Mouse (Mus musculus): ENCODE measurements around the gene Hsd11b2.

Hsd11b2 gene

GRCm38 (mm10) chr8:105518436-105519313, at the start of gene Hsd11b2:
TSS of gene Hsd11b2 (plus strand) at chr8:105518755.
- DNase-seq, result peak; percentile 45 to 55

- no peak for DNase-seq
These were observed 49.4 kb upstream of the Hsd11b2 start for GRCm38 (mm10) chr8:105469041-105469695.

- DNase-seq, result no peak
These were observed 48.7 kb upstream of the Hsd11b2 start for GRCm38 (mm10) chr8:105469816-105470215.

DNA sequence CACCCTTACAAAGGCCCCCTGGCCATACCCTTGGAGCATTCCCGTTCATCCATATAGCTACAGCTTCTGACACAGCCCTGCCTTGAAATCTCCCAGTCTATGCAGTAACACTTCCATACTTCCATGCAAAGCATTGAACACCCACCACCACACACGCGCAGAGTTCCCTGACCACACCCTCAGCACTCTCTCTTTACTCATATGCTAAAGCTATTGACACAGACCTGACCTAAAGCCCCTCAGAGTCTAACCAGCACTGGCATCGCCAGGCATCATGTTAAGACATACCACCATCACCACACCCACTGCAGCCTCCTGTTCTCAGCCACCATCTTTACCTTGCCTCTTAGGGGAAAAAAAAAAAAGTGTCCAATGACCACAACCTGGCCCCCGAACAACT, 48.3 kb upstream of the Hsd11b2 start:
- DNase-seq, result no peak

- no peak for DNase-seq
These were observed 47.8 kb upstream of the Hsd11b2 start for GRCm38 (mm10) chr8:105470681-105471313.

DNA sequence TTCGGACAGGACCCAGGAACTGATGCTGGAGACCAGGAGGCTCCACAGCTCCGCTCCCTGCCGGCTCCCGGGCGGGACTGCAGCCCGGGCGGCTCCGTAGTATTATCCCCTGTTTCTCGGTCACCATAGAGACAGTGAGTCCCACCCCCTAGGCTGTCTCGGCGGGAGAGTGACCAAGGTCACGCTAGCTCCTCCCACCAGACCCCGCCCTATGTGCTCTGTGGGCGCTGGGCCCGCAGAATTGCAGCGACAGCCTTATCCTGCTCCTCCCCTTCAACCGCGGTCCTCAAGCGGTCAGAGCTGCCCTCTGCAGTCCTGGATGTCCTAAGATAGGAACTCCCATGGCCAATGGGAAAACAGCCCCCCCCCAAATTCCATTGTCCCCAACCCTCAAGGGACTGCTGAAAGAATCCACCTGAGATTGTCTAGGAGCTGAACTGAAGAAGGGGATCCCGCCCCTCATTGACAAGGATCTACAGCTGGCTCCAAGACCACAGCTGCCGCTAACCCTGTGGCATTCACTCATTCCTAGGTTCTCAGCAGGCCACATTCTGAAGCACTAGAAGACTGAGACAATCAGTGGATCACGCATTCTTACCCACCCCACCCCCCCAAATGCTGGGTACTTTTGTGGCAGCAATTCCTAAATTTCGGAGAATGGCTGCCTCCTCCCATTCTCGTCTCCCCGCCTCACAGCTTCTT, 47.1 kb upstream of the Hsd11b2 start, which contains the start of gene Tppp3:
Gene Tppp3, minus strand, starts transcription at position 213 of the 702 bp plus-strand sequence.
- DNase-seq, result peak; percentile 17 to 30

GRCm38 (mm10) chr8:105472414-105472932, 46.1 kb upstream of the Hsd11b2 start:
- DNase-seq, result no peak

DNA sequence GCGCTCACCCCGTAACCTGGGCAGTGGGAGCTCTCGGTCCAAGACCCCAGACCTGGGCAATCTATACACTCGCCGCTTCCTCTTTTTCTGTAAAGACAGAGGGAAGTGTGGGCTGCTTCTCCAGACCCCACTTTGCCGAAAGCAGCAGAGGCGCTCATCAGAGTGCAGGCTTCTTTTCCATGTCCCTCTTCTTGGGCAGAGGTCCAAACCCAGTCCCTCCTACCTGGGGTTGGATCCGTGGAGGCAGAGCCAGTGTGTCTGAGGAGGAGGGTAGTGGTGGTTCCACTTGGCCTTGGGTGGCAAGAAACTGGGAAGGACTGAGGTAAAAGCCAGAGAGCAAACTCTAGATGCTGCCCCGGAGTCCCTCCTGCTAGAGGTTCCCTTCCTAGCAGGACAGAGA, 45.6 kb upstream of the Hsd11b2 start:
- no peak for DNase-seq

DNA sequence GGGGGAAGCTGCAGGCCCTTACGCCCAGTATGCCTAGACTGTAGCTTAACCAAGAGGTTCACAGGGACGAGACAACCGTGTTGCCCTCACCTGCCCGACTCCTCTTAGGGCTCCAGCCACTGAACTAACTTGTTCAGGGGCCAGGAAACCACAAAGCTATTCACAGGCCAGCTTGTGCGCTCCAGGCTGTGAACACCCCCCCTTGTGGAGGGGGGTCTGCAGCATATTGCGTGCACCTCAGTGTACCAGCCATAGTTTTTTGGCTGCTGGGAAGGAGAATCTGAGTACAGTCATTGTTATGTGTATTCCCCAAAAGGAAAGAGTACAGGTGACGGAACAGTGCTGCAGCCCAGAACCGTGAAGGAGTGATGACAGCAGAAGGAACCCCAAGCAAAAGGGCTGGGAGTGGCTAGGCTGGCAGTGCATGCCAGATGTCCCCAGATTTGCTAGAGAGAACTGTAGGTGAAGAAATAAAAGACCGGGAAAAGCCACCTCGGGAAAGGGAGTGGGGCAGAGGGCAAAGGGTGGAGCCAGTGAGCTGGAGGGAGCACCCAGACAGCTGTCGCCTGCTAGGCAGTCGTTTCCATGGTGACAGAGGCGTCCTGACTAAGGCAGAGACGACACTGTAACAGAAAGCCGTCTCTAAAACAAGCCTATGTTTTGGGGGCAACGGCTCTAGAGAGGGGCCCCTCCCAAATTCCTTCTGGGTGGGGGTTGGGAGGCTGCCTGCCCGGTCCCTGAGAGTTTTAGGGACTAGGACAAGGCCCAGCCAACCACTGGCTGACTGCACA, 44.5 kb upstream of the Hsd11b2 start:
- peak in 1 of 2 experiments; percentile 28 for DNase-seq

GRCm38 (mm10) chr8:105474680-105475079, 43.9 kb upstream of the Hsd11b2 start:
- DNase-seq, result no peak

- no peak for DNase-seq
These were observed 43.3 kb upstream of the Hsd11b2 start for GRCm38 (mm10) chr8:105475254-105475653.

DNA sequence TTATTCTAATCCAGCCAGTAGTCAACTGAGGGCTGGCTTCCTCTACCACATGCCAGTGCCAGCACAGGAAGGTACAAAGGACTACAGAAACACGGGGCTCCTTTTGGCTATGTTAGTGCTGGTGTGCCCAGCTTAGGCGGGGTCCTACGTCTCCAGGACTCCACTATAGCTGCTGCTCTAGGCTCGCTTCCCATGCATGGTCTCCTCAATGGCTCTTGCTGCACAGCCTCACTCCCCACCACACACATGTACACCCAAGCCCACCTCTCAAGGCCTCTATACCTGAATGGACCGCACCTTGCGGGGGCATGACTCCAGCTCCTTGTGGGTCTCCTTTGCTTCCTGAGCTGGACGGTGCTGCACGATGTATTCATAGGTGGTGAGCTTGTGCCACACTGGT, 42.8 kb upstream of the Hsd11b2 start:
- DNase-seq, result no peak

DNA sequence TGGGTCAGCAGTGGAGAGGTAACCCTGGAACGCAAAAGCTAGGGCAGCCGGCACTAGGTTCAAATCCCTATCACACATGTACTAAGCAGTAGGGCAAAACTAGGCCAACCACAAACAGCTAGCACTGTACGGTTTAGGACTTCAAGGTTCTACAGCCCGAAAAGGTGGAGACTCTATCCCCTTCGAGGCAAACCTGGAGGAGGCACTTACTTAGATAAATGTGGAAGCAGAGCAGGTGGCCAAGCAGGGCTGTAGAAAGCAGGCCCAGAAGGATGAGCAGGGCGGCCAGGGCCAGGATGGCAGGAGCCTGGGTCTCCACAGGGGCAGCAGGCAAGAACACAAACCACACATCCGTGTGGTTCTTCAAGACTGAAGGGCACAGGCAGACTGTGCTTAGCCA, 42.4 kb upstream of the Hsd11b2 start:
- no peak for DNase-seq

- DNase-seq, result peak; percentile 43 to 52
These were observed 41.7 kb upstream of the Hsd11b2 start for GRCm38 (mm10) chr8:105476628-105477413.

- DNase-seq, result no peak
These were observed 40.8 kb upstream of the Hsd11b2 start for GRCm38 (mm10) chr8:105477792-105478191.

DNA sequence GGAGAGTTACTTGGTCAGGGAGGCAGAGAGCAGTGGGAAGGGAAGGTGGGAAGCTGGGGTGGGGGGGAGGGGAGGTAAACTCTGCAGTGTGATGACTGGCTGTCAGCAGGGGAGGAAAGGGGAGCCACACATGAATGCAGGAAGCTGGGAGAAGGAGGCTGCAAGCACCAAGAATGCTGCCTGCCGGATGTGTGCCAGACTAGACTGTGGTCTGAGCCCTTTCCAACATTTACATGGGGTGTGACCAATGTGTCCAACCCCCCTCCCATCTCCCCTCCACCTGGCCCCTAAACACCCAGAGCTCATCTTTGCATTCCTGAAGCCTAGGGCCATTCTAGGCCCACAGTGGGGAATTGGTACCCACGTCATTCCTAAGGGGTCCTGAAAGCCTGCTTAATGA, 37.5 kb upstream of the Hsd11b2 start:
- no peak for DNase-seq

- peak in 1 of 2 experiments; percentile 21 for DNase-seq
These were observed 37.1 kb upstream of the Hsd11b2 start for GRCm38 (mm10) chr8:105481453-105481852.

DNA sequence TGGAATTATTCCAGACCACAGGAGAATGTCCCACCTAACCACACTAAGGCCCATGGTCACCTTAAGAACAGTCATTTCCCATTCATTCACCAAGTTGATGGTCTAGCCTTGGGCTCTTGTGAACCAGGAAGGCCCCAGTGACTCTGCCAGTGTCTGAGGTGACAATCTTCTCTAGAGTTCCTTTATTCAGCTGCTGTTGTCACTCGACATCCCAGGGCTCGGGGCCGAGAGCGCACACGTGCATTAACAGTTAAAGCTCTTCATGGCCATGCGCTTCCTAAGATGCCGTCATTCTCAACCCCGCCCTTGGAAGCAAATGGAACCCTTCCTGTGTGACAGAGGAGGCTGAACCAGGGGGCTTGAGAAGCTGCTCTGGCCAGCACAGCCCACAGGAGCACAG, 36.4 kb upstream of the Hsd11b2 start:
- no peak for DNase-seq

- DNase-seq, result no peak
These were observed 35.1 kb upstream of the Hsd11b2 start for GRCm38 (mm10) chr8:105483212-105484029.

DNA sequence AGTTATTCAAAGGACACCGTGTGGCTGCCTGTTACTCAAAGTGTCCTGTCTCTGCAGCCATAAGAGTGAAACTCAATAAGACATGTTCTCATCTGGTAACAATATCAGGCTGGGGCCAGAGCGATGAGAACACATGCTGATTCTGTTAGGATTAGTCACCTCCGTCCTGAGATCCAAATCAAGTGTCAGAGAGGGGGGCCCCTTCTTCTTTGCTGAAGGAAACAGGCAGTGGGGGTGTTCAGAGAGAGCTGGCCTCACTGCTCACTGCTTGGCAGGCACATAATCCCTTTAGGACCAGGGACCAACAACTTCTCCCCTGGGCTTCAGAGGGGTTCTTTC, 34.6 kb upstream of the Hsd11b2 start:
- DNase-seq, result no peak

All from thymus, postnatal 36 days (tissue).